Mouse (Mus musculus) layer of hippocampus, postnatal 10 days (tissue): ENCODE data around the gene Gm45753. TPM values are rescaled to one million over a fixed set of nuclear protein-coding genes. Genes with fewer than 3 reads are reported as not detected.

Experiments
- total RNA-seq, 2 experiments: library from RNA; stranded (reverse); gene quantifications; 2 replicates each; pipeline ENCODE4 v1.2.3; 2021

Gm45753 gene
- total RNA-seq, 2 experiments from 2014 or later = not detected

Other genes starting within 250 kb of the Gm45753 start
- not detected for gene Mtnr1a, start 239.3 kb downstream of the Gm45753 start, total RNA-seq
- not detected for gene F11, start 46.4 kb downstream of the Gm45753 start, total RNA-seq
- under 1 TPM in 1 of 2 experiments, not detected in 1; 0.07 TPM for gene Klkb1, start 13.6 kb downstream of the Gm45753 start, total RNA-seq
- 1 to 10 TPM; 4.9 to 5.4 TPM for gene Cyp4v3, start 24.8 kb upstream of the Gm45753 start, total RNA-seq
- gene Fam149a, start 73.8 kb upstream of the Gm45753 start, total RNA-seq = 10 to 100 TPM; 21.8 to 22.8 TPM
- 1 to 10 TPM; 6.1 to 6.2 TPM for gene Tlr3, start 102.6 kb upstream of the Gm45753 start, total RNA-seq
- gene Sorbs2, start 199.3 kb upstream of the Gm45753 start, total RNA-seq = 100 to 1,000 TPM; 132 to 149 TPM